Mouse (Mus musculus) spleen, adult 2 months (tissue): ENCODE data around the gene Llgl1.

Experiments used
- CTCF ChIP-seq: fragments of 200-500 bp; IDR thresholded peaks from 2 replicates; pipeline ENCODE4 v1.5.1; 2011; ENCODE audit warnings: mild to moderate bottlenecking, inconsistent platforms; ENCODE audit not compliant: insufficient read depth, insufficient read length, insufficient replicate concordance; ENCODE audit errors: extremely low read depth
- POLR2A ChIP-seq: fragments of 200-500 bp; IDR thresholded peaks from 2 replicates; pipeline ENCODE4 v1.6.1; 2011; ENCODE audit warnings: low read depth, low read length, inconsistent platforms

DNA sequence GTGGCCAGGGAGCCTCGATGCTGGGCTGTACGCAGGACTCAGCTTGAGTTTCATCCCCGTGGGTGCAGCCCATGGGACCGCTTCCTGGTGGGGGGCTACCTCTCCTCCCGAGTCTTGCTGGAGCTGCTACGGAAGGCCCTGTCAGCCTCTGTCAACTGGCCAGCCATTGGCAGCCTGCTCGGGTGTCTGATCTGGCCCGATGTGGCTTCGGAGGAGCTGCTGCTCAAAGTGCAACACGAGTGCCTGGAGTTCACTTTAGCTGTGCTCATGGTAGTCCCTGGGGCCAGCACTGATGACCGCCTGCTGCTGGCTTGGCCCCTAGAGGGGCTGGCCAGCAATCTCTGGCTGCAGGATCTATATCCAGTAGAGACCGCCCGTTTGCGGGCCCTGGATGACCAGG is 31.7 kb downstream of the Llgl1 start:
- TF ChIP-seq CTCF (no peak), POLR2A (no peak)
